Mouse (Mus musculus) bone marrow, adult 2 months (tissue): ENCODE data around the gene Irx3.

Source experiments
- CTCF ChIP-seq: fragments of 200-500 bp; IDR thresholded peaks from 2 replicates; pipeline ENCODE4 v1.5.1; 2011; ENCODE audit warnings: low read length, control low read depth; ENCODE audit not compliant: control insufficient read depth, insufficient read depth
- POLR2A ChIP-seq: fragments of 200-500 bp; IDR thresholded peaks from 2 replicates; pipeline ENCODE4 v1.6.1; 2011; ENCODE audit warnings: low read depth, mild to moderate bottlenecking, control low read depth, low read length, borderline replicate concordance; ENCODE audit not compliant: control insufficient read depth

GRCm38 (mm10) chr8:91827661-91828060, 25.8 kb upstream of the Irx3 start:
- no peak for TF ChIP-seq POLR2A
- no peak for TF ChIP-seq CTCF
